Mouse (Mus musculus): ENCODE data around the gene Ate1.
A peak's percentile ranks its signal among the peaks of the same experiment; 100 is the strongest.

The Ate1 gene

GRCm38 (mm10) chr7:130475970-130476369 lies 44.2 kb downstream of the Ate1 start:
- Histone ChIP-seq H3K9me3 (ENCODE audit: low read length) (no peaks in the 10 kb centered on the region), H3K27me3 (ENCODE audit: insufficient read depth, low read length) (no peaks in the 10 kb centered on the region), H3K4me1 (replicated peaks; ENCODE audit: low read depth, low read length) (peaks cover 3% of the 10 kb centered on the region), H3K4me3 (replicated peaks; ENCODE audit: low read length) (no peak overlapping the region), H3K36me3 (ENCODE audit: insufficient read depth, low read length) (peaks cover 26% of the 10 kb centered on the region)
- TF ChIP-seq CTCF (conservative IDR thresholded peaks at IDR 0.05; ENCODE audit: low read length) (peak; percentile 57), POU5F1 (IDR thresholded peaks at IDR 0.05; ENCODE audit: borderline replicate concordance, low read length) (no peak)

- Histone ChIP-seq H3K27me3 (ENCODE audit: insufficient read depth, low read length) (no peaks in the 10 kb centered on the region), H3K4me1 (replicated peaks; ENCODE audit: low read depth, low read length) (peaks cover 4% of the 10 kb centered on the region), H3K9me3 (ENCODE audit: low read length) (no peaks in the 10 kb centered on the region), H3K36me3 (ENCODE audit: insufficient read depth, low read length) (peaks cover 19% of the 10 kb centered on the region), H3K4me3 (replicated peaks; ENCODE audit: low read length) (no peak overlapping the region)
- TF ChIP-seq CTCF (conservative IDR thresholded peaks at IDR 0.05; ENCODE audit: low read length), result no peak
- no peak for TF ChIP-seq POU5F1 (IDR thresholded peaks at IDR 0.05; ENCODE audit: borderline replicate concordance, low read length)
- no peak for TF ChIP-seq NANOG (IDR thresholded peaks at IDR 0.05; ENCODE audit: borderline replicate concordance, low read length)
Observed at GRCm38 (mm10) chr7:130473881-130474280, 46.3 kb downstream of the Ate1 start.

GRCm38 (mm10) chr7:130472683-130473082 lies 47.5 kb downstream of the Ate1 start:
- H3K9me3 ChIP-seq (ENCODE audit: low read length), result no peaks in the 10 kb centered on the region
- no peak for TF ChIP-seq NANOG (IDR thresholded peaks at IDR 0.05; ENCODE audit: borderline replicate concordance, low read length)
- H3K4me3 ChIP-seq (replicated peaks; ENCODE audit: low read length), result no peak overlapping the region
- peaks cover 4% of the 10 kb centered on the region for H3K4me1 ChIP-seq (replicated peaks; ENCODE audit: low read depth, low read length)
- H3K27me3 ChIP-seq (ENCODE audit: insufficient read depth, low read length), result no peaks in the 10 kb centered on the region
- peaks cover 22% of the 10 kb centered on the region for H3K36me3 ChIP-seq (ENCODE audit: insufficient read depth, low read length)

DNA sequence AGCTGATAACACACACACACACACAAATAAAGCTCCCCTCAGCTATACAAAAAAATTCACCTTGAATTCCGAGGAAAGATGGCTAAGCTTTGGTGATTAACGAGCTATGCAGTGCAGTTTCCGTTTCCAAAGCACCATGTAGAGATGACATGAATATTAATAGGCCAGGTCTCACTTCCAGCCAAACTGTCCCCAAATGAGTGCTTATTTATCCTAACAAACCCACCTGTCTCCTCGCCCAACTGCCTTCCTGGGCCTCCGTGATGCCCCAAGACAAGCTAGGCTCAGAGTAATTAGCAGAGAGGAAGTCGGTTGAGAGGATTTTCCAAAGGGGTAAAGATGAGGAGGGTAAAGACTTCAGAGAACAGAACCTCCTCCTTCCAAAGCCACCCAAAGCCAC lies 49.1 kb downstream of the Ate1 start:
- peaks cover 4% of the 10 kb centered on the region for H3K4me1 ChIP-seq (replicated peaks; ENCODE audit: low read depth, low read length)
- H3K9me3 ChIP-seq (ENCODE audit: low read length), result no peaks in the 10 kb centered on the region
- no peak for TF ChIP-seq CTCF (conservative IDR thresholded peaks at IDR 0.05; ENCODE audit: low read length)
- TF ChIP-seq POU5F1 (IDR thresholded peaks at IDR 0.05; ENCODE audit: borderline replicate concordance, low read length), result no peak
- no peak for TF ChIP-seq NANOG (IDR thresholded peaks at IDR 0.05; ENCODE audit: borderline replicate concordance, low read length)
- H3K36me3 ChIP-seq (ENCODE audit: insufficient read depth, low read length), result peaks cover 30% of the 10 kb centered on the region
- H3K4me3 ChIP-seq (replicated peaks; ENCODE audit: low read length), result no peak overlapping the region
- H3K27me3 ChIP-seq (ENCODE audit: insufficient read depth, low read length), result no peaks in the 10 kb centered on the region

GRCm38 (mm10) chr7:130455587-130456246 lies 64.5 kb downstream of the Ate1 start:
- Histone ChIP-seq H3K27me3 (ENCODE audit: insufficient read depth, low read length) (no peaks in the 10 kb centered on the region), H3K4me3 (replicated peaks; ENCODE audit: low read length) (no peak overlapping the region), H3K4me1 (replicated peaks; ENCODE audit: low read depth, low read length) (no peaks in the 10 kb centered on the region), H3K36me3 (ENCODE audit: insufficient read depth, low read length) (peaks cover 71% of the 10 kb centered on the region), H3K9me3 (ENCODE audit: low read length) (no peaks in the 10 kb centered on the region)
- no peak for TF ChIP-seq CTCF (conservative IDR thresholded peaks at IDR 0.05; ENCODE audit: low read length)
- TF ChIP-seq POU5F1 (IDR thresholded peaks at IDR 0.05; ENCODE audit: borderline replicate concordance, low read length), result no peak
- TF ChIP-seq NANOG (IDR thresholded peaks at IDR 0.05; ENCODE audit: borderline replicate concordance, low read length), result no peak

DNA sequence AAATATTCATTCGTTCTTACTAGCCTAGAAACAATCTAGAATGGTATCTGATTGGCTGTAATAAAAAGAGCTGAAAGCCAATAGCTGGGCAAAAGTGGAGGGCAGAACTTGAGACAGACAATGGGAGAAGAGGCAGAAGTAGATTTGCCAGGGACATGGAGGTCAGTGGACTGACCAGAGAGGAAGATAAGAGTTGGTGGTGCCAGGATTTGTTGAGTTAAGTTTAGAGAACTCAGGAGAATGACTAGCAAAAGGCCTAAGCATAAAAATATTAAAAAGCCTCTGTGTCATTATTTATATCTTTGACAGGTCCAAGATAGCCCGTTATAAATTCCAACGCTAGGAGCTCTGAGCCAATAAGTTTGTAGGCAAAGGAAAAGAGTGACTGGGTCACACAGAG lies 65.9 kb downstream of the Ate1 start:
- Histone ChIP-seq H3K9me3 (ENCODE audit: low read length) (no peaks in the 10 kb centered on the region), H3K4me3 (replicated peaks; ENCODE audit: low read length) (no peak overlapping the region), H3K4me1 (replicated peaks; ENCODE audit: low read depth, low read length) (no peaks in the 10 kb centered on the region), H3K36me3 (ENCODE audit: insufficient read depth, low read length) (peaks cover 73% of the 10 kb centered on the region), H3K27me3 (ENCODE audit: insufficient read depth, low read length) (no peaks in the 10 kb centered on the region)
- TF ChIP-seq CTCF (conservative IDR thresholded peaks at IDR 0.05; ENCODE audit: low read length) (no peak), POU5F1 (IDR thresholded peaks at IDR 0.05; ENCODE audit: borderline replicate concordance, low read length) (no peak), NANOG (IDR thresholded peaks at IDR 0.05; ENCODE audit: borderline replicate concordance, low read length) (no peak)

- Histone ChIP-seq H3K27me3 (ENCODE audit: insufficient read depth, low read length) (no peaks in the 10 kb centered on the region), H3K4me1 (replicated peaks; ENCODE audit: low read depth, low read length) (peaks cover 6% of the 10 kb centered on the region), H3K9me3 (ENCODE audit: low read length) (no peaks in the 10 kb centered on the region), H3K36me3 (ENCODE audit: insufficient read depth, low read length) (peaks cover 6% of the 10 kb centered on the region; the same call in 1 of the 2 replicates), H3K4me3 (replicated peaks; ENCODE audit: low read length) (no peak overlapping the region)
- TF ChIP-seq NANOG (IDR thresholded peaks at IDR 0.05; ENCODE audit: borderline replicate concordance, low read length) (no peak), POU5F1 (IDR thresholded peaks at IDR 0.05; ENCODE audit: borderline replicate concordance, low read length) (no peak)
Observed at GRCm38 (mm10) chr7:130435776-130436175, 84.4 kb downstream of the Ate1 start.

- no peak overlapping the region for H3K4me3 ChIP-seq (replicated peaks; ENCODE audit: low read length)
- no peaks in the 10 kb centered on the region for H3K9me3 ChIP-seq (ENCODE audit: low read length)
- TF ChIP-seq NANOG (IDR thresholded peaks at IDR 0.05; ENCODE audit: borderline replicate concordance, low read length) (no peak), POU5F1 (IDR thresholded peaks at IDR 0.05; ENCODE audit: borderline replicate concordance, low read length) (no peak), CTCF (conservative IDR thresholded peaks at IDR 0.05; ENCODE audit: low read length) (no peak)
Observed at GRCm38 (mm10) chr7:130432141-130432540, 88.0 kb downstream of the Ate1 start.

DNA sequence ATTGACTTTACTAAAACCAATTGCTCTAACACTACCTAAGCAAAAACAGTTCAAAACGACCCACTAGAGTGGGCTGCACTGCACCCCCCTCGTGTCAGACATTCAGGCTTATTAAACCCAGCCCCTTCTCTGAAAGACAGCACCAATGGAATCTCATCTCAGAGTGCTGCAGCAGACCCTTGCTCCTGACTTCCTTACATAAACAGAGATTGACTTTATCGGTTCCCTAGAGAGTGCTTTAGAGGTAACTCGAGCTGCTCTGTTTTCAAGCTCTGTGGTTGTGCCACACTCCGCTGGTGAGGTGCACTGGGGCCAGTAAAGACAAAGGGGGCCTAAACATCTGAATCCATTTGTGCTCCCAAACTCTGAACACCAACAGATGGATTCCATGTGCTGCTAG lies 93.6 kb downstream of the Ate1 start:
- no peaks in the 10 kb centered on the region for H3K27me3 ChIP-seq (ENCODE audit: insufficient read depth, low read length)
- no peak overlapping the region for H3K4me3 ChIP-seq (replicated peaks; ENCODE audit: low read length)
- TF ChIP-seq CTCF (conservative IDR thresholded peaks at IDR 0.05; ENCODE audit: low read length), result no peak
- TF ChIP-seq POU5F1 (IDR thresholded peaks at IDR 0.05; ENCODE audit: borderline replicate concordance, low read length), result no peak
- TF ChIP-seq NANOG (IDR thresholded peaks at IDR 0.05; ENCODE audit: borderline replicate concordance, low read length), result no peak
- no peaks in the 10 kb centered on the region; the same call in 1 of the 2 replicates for H3K4me1 ChIP-seq (replicated peaks; ENCODE audit: low read depth, low read length)
- H3K36me3 ChIP-seq (ENCODE audit: insufficient read depth, low read length), result peaks cover 3% of the 10 kb centered on the region; the same call in 1 of the 2 replicates
- no peaks in the 10 kb centered on the region for H3K9me3 ChIP-seq (ENCODE audit: low read length)

More at GRCm38 (mm10) chr7:130432141-130432540, 88.0 kb downstream of the Ate1 start:
- peaks cover 3% of the 10 kb centered on the region for H3K4me1 ChIP-seq (replicated peaks; ENCODE audit: low read depth, low read length)
- no peaks in the 10 kb centered on the region for H3K27me3 ChIP-seq (ENCODE audit: insufficient read depth, low read length)
- H3K36me3 ChIP-seq (ENCODE audit: insufficient read depth, low read length), result peaks cover 3% of the 10 kb centered on the region; the same call in 1 of the 2 replicates

All from E14TG2a.4 (cell line).